Mouse (Mus musculus) brain, embryonic 18.5 days (tissue): ENCODE results near the gene Mmp14.
A peak's percentile ranks its signal among the peaks of the same experiment; 100 is the strongest.

Source experiments
- DNase-seq: peaks from one replicate; pipeline ENCODE4 v3.0.0-alpha.2; 2012; ENCODE audit warnings: low read depth, low spot score

Gene Mmp14

DNA sequence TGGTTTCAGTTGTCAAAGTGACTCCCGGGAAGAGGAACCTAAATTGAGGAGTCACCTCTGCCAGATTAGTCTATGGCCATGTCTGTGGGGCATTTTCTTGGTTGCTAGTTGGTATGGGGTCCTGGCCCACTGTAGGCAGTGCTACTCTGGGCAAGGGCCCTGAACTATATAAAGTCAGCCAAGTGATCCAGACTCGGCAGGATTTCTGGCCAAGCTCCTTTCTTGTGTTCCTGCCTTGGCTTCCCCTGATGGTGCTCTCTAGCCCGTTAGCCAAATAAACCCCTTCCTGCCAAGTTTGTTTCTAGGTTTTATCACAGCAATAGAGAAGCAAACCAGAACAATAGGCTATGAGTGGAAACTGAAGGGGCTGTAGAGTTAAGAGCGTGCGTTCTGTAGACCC, 43.3 kb downstream of the Mmp14 start:
- no peak for DNase-seq

DNA sequence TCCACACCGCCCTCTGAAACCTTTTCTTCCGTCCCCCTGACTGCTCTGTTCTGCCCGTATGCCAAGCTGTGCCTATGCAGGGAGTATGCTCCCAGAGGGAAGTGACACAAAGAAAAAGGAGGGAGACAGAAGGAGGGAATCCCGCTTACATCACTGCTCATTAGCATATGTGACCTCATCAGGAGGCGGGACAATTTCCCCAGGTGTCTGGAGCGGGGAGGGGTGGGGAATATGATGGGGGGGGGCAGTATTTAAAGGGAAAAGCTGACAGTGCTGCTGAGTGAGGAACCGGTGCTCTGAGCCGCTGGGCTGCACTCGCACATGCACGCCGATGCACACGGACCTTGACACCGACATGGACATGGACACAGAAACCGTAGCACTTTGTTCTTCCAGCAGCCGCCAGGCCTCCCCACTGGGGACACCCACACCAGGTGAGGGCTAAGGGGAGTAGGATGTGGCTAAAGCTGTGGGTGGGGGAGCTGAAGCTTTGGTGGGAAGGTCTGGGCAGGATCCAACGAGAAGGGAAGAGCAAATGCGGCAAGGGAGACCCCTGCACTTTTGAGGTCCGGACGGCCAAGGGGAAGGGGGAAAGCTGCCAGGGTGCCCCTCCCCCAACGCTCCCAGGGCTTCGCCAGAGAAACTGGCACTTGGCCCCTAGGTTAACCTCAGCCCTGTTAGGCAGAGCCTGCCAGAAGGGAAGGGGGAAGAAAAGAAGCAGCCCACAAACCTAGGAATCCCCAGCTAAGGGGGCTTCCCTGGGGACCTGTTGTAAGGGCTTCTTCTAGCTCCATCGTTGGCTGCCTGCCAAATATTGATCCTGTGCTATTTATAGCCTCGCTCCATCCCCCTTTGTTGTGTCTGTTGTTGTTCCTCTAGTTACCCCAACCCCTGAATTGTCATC, 44.8 kb downstream of the Mmp14 start, which contains the start of gene Rem2:
Gene Rem2, plus strand, starts transcription at position 160 of the 904 bp plus-strand sequence.
- DNase-seq = peak; percentile 85

DNA sequence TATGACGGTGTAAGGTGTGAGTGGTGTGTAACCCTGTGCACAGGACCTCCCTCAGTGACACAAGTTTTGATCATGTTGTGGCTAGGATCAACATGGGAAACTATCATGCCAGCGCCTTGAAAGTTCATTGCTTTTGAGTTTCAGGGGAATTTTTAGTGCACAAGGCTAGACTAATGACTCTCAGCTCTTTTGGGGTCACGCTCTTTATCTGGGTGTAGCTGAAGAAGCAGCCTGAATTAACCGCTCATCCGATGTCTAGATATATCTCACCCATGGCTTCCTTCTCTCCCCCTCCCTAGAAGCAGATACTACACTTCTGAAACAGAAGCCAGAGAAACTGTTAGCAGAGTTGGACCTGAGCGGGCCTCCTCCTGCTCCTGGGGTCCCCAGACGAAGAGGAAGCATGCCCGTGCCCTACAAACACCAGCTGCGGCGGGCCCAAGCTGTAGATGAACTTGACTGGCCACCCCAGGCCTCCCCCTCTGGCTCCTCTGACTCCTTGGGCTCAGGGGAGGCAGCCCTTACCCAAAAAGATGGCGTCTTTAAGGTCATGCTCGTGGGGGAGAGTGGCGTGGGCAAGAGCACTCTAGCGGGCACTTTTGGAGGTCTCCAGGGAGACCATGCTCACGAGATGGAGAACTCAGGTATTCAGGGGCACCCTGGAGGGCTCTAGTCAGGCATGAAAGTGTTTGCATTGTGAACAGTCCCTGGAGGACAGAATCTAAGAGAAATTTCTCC, 45.9 kb downstream of the Mmp14 start:
- no peak for DNase-seq

DNA sequence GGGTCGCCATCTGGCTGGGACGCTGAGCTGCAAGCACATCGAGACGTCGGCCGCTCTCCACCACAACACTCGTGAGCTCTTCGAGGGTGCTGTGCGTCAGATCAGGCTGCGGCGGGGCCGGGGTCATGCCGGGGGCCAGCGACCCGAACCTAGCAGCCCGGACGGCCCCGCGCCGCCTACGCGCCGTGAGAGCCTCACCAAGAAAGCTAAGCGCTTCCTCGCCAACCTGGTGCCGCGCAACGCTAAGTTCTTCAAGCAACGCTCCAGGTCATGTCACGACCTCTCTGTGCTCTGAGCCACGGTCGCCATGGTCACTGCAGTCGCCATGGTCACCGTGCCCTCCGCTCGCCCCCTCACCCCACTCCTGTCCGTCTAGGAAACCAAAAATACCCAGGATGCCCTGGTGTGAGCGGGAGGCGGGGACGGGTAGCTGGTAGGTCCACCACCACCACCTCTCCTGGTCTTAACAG, 48.1 kb downstream of the Mmp14 start:
- no peak for DNase-seq

DNA sequence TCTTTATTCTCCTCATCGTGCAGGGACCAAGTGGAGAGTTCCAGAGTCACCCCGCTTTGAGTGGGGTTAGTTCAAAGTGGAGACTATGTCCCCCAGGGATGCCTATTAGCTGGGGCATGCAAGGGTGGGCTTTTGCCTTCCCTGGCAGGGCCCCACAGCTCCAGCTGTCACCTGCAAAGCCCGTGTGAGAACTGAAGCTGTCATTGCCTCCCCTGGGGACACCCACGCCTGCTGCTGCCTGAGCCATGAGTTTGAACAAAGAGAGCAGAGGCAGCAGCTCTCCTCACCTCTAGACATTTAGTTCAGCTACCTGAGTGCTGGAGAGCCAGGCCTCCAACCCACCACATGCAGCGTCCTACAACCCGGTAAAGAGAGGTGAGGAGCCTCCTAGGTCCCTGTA, 49.3 kb downstream of the Mmp14 start:
- no peak for DNase-seq

DNA sequence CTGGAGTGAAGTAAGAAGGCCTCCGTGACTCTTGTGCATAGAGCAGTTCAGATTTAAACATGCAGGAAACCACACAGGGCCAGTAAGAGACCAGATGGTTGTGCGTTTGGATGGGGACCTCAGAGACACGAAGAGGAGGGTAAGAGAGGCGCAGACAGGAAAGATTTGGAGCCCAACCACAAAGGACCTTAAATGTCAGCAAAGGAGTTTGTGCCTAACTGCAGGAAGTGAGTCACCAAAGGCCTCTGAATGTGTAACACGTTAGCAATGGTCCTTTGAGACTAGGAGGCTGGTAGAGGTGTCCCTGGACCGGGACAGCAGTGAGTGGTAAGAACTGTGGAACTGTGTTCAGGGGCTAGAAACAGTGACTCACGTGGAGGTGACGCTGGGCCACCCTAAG, 50.0 kb downstream of the Mmp14 start:
- DNase-seq = no peak

DNA sequence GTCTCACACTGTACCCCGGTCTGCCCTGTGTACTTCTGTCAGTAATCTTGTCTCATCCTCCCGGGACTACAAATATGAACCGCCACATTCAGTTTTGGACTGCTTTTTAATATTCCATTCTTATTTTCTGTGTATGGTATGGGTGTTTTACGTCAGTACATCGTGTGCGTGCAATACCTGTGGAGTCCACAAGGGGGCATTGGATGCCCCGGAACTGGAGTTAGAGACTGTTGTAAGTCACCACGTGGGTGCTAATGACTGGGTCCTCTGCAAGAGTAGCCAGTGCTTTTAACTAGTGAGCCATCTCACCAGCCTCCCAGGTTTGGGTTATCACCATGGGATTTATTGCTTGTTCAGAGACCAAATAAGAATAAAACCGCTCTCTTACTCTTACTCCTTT, 51.1 kb downstream of the Mmp14 start:
- no peak for DNase-seq

DNA sequence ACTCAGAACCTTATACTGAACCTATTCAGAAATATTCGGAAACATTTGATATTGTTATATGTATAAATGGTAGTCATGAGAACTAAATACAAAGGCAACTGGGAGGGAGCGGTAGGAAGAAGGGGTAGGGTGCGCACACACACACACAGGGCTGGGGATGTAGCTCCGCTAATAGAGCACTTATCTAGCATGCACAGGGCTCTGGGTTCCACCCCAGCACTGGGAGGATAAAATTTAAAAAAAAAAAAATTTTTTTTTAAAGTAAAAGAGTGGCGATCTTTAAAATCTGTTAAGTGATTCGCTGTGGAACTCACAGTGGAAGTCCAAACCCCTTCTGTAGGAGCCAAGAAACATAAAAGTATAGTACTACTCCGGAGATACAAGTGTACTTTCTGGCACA, 54.5 kb downstream of the Mmp14 start:
- no peak for DNase-seq

DNA sequence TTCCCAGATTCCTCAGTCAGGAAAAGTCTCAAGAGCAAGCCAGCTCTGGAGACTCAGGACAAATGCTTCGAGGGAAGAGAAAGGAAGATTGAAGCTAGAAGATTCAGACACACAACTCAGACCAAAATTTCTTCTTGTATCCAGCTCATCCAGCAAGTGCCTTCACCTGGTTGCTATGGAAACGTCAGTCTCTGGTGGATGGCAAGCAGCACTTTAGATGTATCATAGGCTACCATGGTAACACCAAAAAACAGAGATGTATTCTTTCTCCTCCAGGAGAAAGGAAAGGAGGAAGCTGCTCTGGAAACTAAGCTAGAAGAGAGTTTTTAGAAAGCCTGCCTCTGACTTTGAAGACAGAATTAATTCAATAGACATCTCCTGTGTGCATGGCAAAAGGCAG, 56.3 kb downstream of the Mmp14 start:
- no peak for DNase-seq

DNA sequence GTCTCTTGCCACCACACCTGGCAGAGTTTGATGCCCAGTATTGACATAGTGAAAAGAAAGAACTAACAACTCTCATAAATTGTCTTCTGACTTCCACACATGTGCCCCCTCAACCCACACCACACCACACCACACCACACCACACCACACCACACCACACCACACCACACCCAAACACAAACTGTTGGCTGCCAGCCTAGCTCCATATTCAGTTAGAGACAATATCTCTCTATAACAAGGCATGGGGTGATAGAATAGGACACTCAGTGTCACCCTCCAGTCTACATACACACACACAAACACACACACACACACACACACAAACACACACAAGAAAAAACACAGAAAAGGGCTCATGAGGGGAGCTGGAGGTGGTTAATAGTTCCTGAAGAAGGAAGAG, 56.9 kb downstream of the Mmp14 start:
- no peak for DNase-seq

DNA sequence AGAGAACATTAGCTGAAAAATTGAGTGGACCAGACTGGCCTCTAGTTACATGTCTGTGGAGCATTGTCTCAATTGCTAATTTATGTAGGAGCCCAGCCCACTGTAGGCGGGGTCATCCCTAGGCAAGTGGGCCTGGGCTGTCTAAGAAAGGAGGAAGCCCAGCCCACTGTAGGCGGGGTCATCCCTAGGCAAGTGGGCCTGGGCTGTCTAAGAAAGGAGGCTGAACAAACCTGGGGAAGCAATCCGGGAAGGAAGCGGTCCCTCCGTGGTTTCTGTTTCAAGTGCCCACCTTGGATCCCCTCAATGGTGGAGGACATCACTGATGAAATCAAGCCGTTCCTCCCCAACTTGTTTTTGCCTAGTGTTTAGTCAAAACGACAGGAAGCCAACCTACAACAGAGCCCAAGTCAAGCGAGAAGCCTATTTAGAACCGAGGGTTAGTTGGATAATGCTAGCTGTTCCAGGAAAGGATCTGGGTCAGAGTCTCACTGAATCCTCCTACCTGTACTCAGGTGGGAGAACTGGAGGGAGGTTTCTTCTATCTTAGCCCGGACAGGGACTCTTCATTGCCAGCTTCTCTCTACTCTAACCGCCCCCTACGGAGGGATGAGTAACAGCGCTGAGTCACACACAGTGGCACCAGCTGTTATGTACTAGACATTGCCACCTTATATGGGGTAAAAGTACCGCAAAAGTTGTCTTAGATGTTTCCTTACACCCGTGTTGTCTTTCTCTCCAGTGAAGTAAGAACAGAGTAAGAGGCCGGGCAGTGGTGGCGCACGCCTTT, 61.1 kb downstream of the Mmp14 start:
- DNase-seq = no peak

DNA sequence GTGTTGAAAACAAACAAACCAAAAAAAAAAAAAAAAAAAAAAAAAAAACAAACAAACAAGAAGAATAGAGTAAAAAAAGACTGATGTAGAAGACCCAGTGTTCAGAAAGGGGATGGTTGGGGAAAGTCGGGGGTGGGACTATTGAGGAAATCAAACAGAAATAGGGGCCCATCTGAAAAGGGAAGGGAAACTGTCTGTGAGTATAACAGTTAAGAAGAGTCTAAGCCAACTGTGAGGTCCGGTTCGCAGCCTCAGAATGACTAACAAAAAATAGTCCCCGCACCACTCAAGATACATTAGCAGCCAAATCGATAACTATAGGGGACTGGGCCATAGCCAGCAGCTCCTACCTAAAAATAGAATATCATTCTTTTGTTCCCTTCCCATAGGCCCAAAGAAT, 61.8 kb downstream of the Mmp14 start:
- no peak for DNase-seq

DNA sequence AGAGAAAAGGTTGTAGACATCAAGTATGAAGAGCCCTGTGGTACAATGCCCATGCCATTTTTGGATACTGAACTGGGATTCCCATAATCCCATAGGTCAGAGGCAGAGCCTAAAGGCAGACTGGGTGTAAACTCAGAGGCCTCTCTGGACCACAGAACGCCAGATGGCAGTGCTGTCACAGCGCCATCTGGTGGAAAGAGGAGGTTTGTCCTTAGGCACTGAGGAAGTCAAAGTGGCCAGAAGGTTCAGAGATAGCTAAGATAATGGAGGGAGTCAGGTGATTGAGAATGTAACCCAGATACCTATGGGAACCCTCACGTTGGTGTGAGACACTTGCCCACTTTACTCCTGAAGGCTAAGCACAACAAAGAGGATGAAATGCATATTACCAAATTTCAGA, 62.8 kb downstream of the Mmp14 start:
- DNase-seq = no peak
